Mouse (Mus musculus) CH12.LX (cell line): Measurements from ENCODE around the gene Yif1b. TPM values are rescaled to one million over a fixed set of nuclear protein-coding genes. Genes with fewer than 3 reads are reported as not detected.

Experiments
- DNase-seq: peaks from one replicate; pipeline ENCODE4 v3.0.0-alpha.2; 2013; ENCODE audit errors: extremely low read depth
- H3K27ac ChIP-seq: 2 replicates; pipeline ENCODE4 v1.5.1; 2012; ENCODE audit warnings: low read depth, mild to moderate bottlenecking, control low read depth, moderate library complexity; ENCODE audit not compliant: insufficient read depth
- H3K27me3 ChIP-seq: replicated peaks from 2 replicates; pipeline ENCODE3; 2012; ENCODE audit warnings: inconsistent platforms
- H3K36me3 ChIP-seq, 2 experiments: replicated peaks in 1 of 2; 2 replicates each; pipeline versions ENCODE3 to v1.6.1; 2012; ENCODE audit warnings: inconsistent platforms in 1 of 2, low read length in 1 of 2, mild to moderate bottlenecking in 1 of 2, mixed read lengths in 1 of 2, moderate library complexity in 1 of 2; ENCODE audit not compliant: control insufficient read depth in 1 of 2, insufficient read depth in 1 of 2
- H3K4me1 ChIP-seq, 2 experiments: 2 replicates each; pipeline ENCODE4 v1.6.1; 2012; ENCODE audit warnings: inconsistent platforms in 1 of 2, moderate library complexity in 1 of 2; ENCODE audit not compliant: insufficient read depth in 2 of 2, control insufficient read depth in 1 of 2
- H3K4me2 ChIP-seq: 2 replicates; pipeline ENCODE4 v1.6.1; 2012; ENCODE audit warnings: low read depth, mild to moderate bottlenecking, control low read depth; ENCODE audit not compliant: poor library complexity, insufficient read depth, severe bottlenecking
- H3K4me3 ChIP-seq, 3 experiments: fragments of 150-350 bp in 1 of 3; sonication (generic) in 1 of 3; replicated peaks in 1 of 3; 2 replicates each; pipeline versions ENCODE3 to v1.5.1; 2011 to 2012; ENCODE audit warnings: low read depth in 2 of 3, low read length in 2 of 3, mild to moderate bottlenecking in 2 of 3, moderate library complexity in 2 of 3, control low read depth in 1 of 3, improper control_type of control experiment in 1 of 3, inconsistent platforms in 1 of 3, mixed read lengths in 1 of 3; ENCODE audit not compliant: poor library complexity in 1 of 3
- H3K79me2 ChIP-seq: replicated peaks from 2 replicates; pipeline ENCODE4 v1.6.1; 2012; ENCODE audit warnings: mild to moderate bottlenecking, moderate library complexity; ENCODE audit not compliant: control insufficient read depth, poor library complexity, insufficient read depth, severe bottlenecking; ENCODE audit errors: extremely low read depth
- H3K9ac ChIP-seq: 2 replicates; pipeline ENCODE4 v1.6.1; 2012; ENCODE audit warnings: low read depth, mild to moderate bottlenecking, control low read depth, moderate library complexity; ENCODE audit not compliant: insufficient read depth
- H3K9me3 ChIP-seq: replicated peaks from 2 replicates; pipeline ENCODE3; 2012; ENCODE audit warnings: low read length, inconsistent platforms, mixed read lengths
- CHD1 ChIP-seq: IDR thresholded peaks from 2 replicates; pipeline ENCODE4 v1.6.1; 2012; ENCODE audit warnings: low read depth, low read length, improper control_type of control experiment, inconsistent platforms
- CHD2 ChIP-seq: IDR thresholded peaks from 2 replicates; pipeline ENCODE4 v1.6.1; 2011; ENCODE audit warnings: low read length, improper control_type of control experiment
- CTCF ChIP-seq, 2 experiments: IDR thresholded peaks in 1 of 2; conservative IDR thresholded peaks in 1 of 2; 2 replicates each; pipeline ENCODE4 v1.5.1; 2011 to 2012; ENCODE audit warnings: low read depth in 2 of 2, low read length in 2 of 2, improper control_type of control experiment in 1 of 2, inconsistent platforms in 1 of 2, mild to moderate bottlenecking in 1 of 2, moderate library complexity in 1 of 2
- EP300 ChIP-seq: IDR thresholded peaks from 2 replicates; pipeline ENCODE4 v1.6.1; 2011; ENCODE audit warnings: low read length, improper control_type of control experiment
- ETS1 ChIP-seq: conservative IDR thresholded peaks from 2 replicates; pipeline ENCODE4 v1.6.1; 2012; ENCODE audit warnings: low read depth, mild to moderate bottlenecking, inconsistent platforms, low read length, improper control_type of control experiment, moderate library complexity
- GABPA ChIP-seq: IDR thresholded peaks from 2 replicates; pipeline ENCODE4 v1.6.1; 2012; ENCODE audit warnings: low read depth, low read length, improper control_type of control experiment, inconsistent platforms; ENCODE audit not compliant: insufficient replicate concordance
- MAFK ChIP-seq: IDR thresholded peaks from 2 replicates; pipeline ENCODE4 v1.6.1; 2011; ENCODE audit warnings: low read length, improper control_type of control experiment; ENCODE audit not compliant: insufficient replicate concordance
- MAX ChIP-seq: IDR thresholded peaks from 2 replicates; pipeline ENCODE4 v1.6.1; 2011; ENCODE audit warnings: low read length, improper control_type of control experiment
- MAZ ChIP-seq: IDR thresholded peaks from 2 replicates; pipeline ENCODE4 v1.6.1; 2012; ENCODE audit warnings: low read depth, mild to moderate bottlenecking, inconsistent platforms, low read length, improper control_type of control experiment, moderate library complexity
- MEF2A ChIP-seq: IDR thresholded peaks from 2 replicates; pipeline ENCODE4 v1.6.1; 2014; ENCODE audit warnings: low read depth, mild to moderate bottlenecking, inconsistent platforms, low read length, improper control_type of control experiment, borderline replicate concordance
- MYC ChIP-seq: IDR thresholded peaks from 2 replicates; pipeline ENCODE4 v1.6.1; 2011; ENCODE audit warnings: low read depth, mild to moderate bottlenecking, improper control_type of control experiment, low read length
- NRF1 ChIP-seq: IDR thresholded peaks from 2 replicates; pipeline ENCODE4 v1.6.1; 2014; ENCODE audit warnings: low read depth, mild to moderate bottlenecking, inconsistent platforms, low read length, improper control_type of control experiment, moderate library complexity
- PAX5 ChIP-seq: IDR thresholded peaks from 2 replicates; pipeline ENCODE4 v1.6.1; 2012; ENCODE audit warnings: low read length, inconsistent platforms, mixed read lengths
- POLR2A ChIP-seq: IDR thresholded peaks from 2 replicates; pipeline ENCODE4 v1.6.1; 2011; ENCODE audit warnings: low read depth, mild to moderate bottlenecking, improper control_type of control experiment, low read length
- POLR2AphosphoS2 ChIP-seq: IDR thresholded peaks from 2 replicates; pipeline ENCODE4 v1.6.1; 2011; ENCODE audit warnings: low read depth, low read length, improper control_type of control experiment
- RAD21 ChIP-seq: IDR thresholded peaks from 2 replicates; pipeline ENCODE4 v1.6.1; 2011; ENCODE audit warnings: low read depth, mild to moderate bottlenecking, low read length, improper control_type of control experiment, moderate library complexity
- SMC3 ChIP-seq: IDR thresholded peaks from 2 replicates; pipeline ENCODE4 v1.6.1; 2011; ENCODE audit warnings: low read depth, low read length, improper control_type of control experiment
- TCF12 ChIP-seq: IDR thresholded peaks from 2 replicates; pipeline ENCODE4 v1.6.1; 2014; ENCODE audit warnings: low read depth, mild to moderate bottlenecking, inconsistent platforms, low read length, improper control_type of control experiment
- UBTF ChIP-seq: IDR thresholded peaks from 2 replicates; pipeline ENCODE4 v1.6.1; 2012; ENCODE audit warnings: low read depth, mild to moderate bottlenecking, inconsistent platforms, low read length, improper control_type of control experiment, moderate library complexity
- USF1 ChIP-seq: IDR thresholded peaks from 2 replicates; pipeline ENCODE4 v1.6.1; 2014; ENCODE audit warnings: low read depth, mild to moderate bottlenecking, inconsistent platforms, low read length, improper control_type of control experiment
- ZC3H11A ChIP-seq: IDR thresholded peaks from 2 replicates; pipeline ENCODE4 v1.6.1; 2012; ENCODE audit warnings: low read depth, mild to moderate bottlenecking, inconsistent platforms, low read length, improper control_type of control experiment
- ZNF384 ChIP-seq: IDR thresholded peaks from 2 replicates; pipeline ENCODE4 v1.6.1; 2012; ENCODE audit warnings: low read depth, low read length, improper control_type of control experiment, inconsistent platforms
- dilution Hi-C: fragments of 300-500 bp; cut with MboI; formaldehyde crosslinking; loops from 2 replicates; pipeline ENCODE4 v1.14.3; 2020; ENCODE audit warnings: low sequenced_read_pairs; ENCODE audit not compliant: extremely low pct_unique_long_range_greater_than_20kb, extremely low pct_ligation_motif_present
- in situ Hi-C: fragments of 300-500 bp; cut with MboI; formaldehyde crosslinking; loops from 3 replicates; pipeline ENCODE4 v1.14.3; 2019; ENCODE audit warnings: low sequenced_read_pairs, low pct_ligation_motif_present, low pct_unique_long_range_greater_than_20kb, mixed read lengths
- polyA plus RNA-seq: library from polyadenylated mRNA; unstranded; fragments of >175 nt; gene quantifications from 2 replicates; pipeline ENCODE4 v1.2.1, GENCODE M21; 2012; ENCODE audit warnings: low read depth; ENCODE audit not compliant: insufficient read length
- total RNA-seq, 2 experiments: library from RNA; depleted of rRNA; stranded (reverse); fragments of 300-350 nt in 1 of 2; fragments of >200 nt in 1 of 2; gene quantifications; 2 replicates each; pipeline ENCODE4 v1.2.3; 2012 to 2014

Gene Yif1b
- total and polyA plus RNA-seq, 3 experiments = 63.0 to 99.4 (median 69.4) TPM

DNA sequence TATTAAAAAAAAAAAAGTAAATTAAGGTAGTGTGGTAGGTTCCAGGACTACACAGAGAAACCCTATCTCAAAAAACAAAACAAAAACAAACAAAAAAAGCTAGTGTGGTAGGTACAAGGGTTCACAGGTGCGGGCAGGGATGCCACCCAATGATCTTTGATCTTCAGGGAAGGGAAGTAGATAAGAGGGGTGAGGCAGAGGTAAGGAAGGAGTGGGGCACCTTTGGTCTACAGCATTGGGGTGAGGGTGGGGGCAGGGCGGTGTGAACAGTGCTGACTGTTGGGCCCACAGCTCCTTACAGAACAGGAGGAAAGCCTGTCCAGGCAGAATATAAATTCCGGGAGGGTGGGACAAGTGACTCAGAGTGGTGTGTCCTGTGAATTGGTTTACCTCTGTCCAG, 13.0 kb downstream of the Yif1b start:
- H3K79me2 ChIP-seq = no peaks in the 10 kb centered on the region
- in situ Hi-C loops = no loop called here
- no peak overlapping the region for H3K9ac ChIP-seq
- H3K27me3 ChIP-seq = no peaks in the 10 kb centered on the region
- dilution Hi-C loops = no loop called here
- no peak for TF ChIP-seq MAX
- TF ChIP-seq CTCF (conservative IDR thresholded peaks at IDR 0.05 in 1 of 2, IDR thresholded peaks at IDR 0.05 in 1 of 2; ENCODE audit: low read depth in 2 of 2, low read length in 2 of 2) = no peak
- TF ChIP-seq RAD21 = no peak
- no peak for TF ChIP-seq POLR2AphosphoS2
- TF ChIP-seq ZNF384 = no peak
- TF ChIP-seq MAFK = no peak
- no peak for TF ChIP-seq ZC3H11A
- TF ChIP-seq MAZ = no peak
- no peak for TF ChIP-seq TCF12
- H3K36me3 ChIP-seq = peaks cover 13 to 28% of the 10 kb centered on the region in 2 experiments
- no peaks in the 10 kb centered on the region for H3K9me3 ChIP-seq
- DNase-seq = no peak
- no peak overlapping the region for H3K4me2 ChIP-seq
- peaks cover 0 to 3% of the 10 kb centered on the region in 2 experiments; a peak in 1 of 4 replicates for H3K4me1 ChIP-seq
- H3K4me3 ChIP-seq = no peak overlapping the region
- no peak overlapping the region for H3K27ac ChIP-seq

GRCm38 (mm10) chr7:29253842-29254241, 15.7 kb downstream of the Yif1b start:
- Histone ChIP-seq H3K9ac (no peak overlapping the region), H3K4me3 (no peak overlapping the region), H3K79me2 (no peaks in the 10 kb centered on the region), H3K4me2 (no peak overlapping the region), H3K4me1 (peaks cover 6 to 29% of the 10 kb centered on the region in 2 experiments; a peak in 3 of 4 replicates), H3K27me3 (no peaks in the 10 kb centered on the region), H3K36me3 (peaks cover 2 to 8% of the 10 kb centered on the region in 2 experiments), H3K9me3 (no peaks in the 10 kb centered on the region), H3K27ac (no peak overlapping the region)
- no peak for DNase-seq
- TF ChIP-seq TCF12 = no peak
- no peak for TF ChIP-seq PAX5
- TF ChIP-seq UBTF = no peak
- TF ChIP-seq ZNF384 = no peak
- TF ChIP-seq GABPA = no peak
- TF ChIP-seq SMC3 = no peak
- no peak for TF ChIP-seq MAX
- TF ChIP-seq ETS1 = no peak
- TF ChIP-seq POLR2A = no peak
- TF ChIP-seq NRF1 = no peak
- TF ChIP-seq EP300 = no peak
- no peak for TF ChIP-seq CHD2
- no peak for TF ChIP-seq MYC
- no peak for TF ChIP-seq CHD1
- TF ChIP-seq USF1 = no peak
- TF ChIP-seq MEF2A = no peak
- no peak for TF ChIP-seq POLR2AphosphoS2
- dilution Hi-C loops = no loop called here
- in situ Hi-C loops = no loop called here
